Mouse (Mus musculus) spleen, adult 2 months (tissue): ENCODE data around the gene Hcar2.

Experiments
- CTCF ChIP-seq: fragments of 200-500 bp; IDR thresholded peaks from 2 replicates; pipeline ENCODE4 v1.5.1; 2011; ENCODE audit warnings: mild to moderate bottlenecking, inconsistent platforms; ENCODE audit not compliant: insufficient read depth, insufficient read length, insufficient replicate concordance; ENCODE audit errors: extremely low read depth
- POLR2A ChIP-seq: fragments of 200-500 bp; IDR thresholded peaks from 2 replicates; pipeline ENCODE4 v1.6.1; 2011; ENCODE audit warnings: low read depth, low read length, inconsistent platforms

GRCm38 (mm10) chr5:123865365-123865764 lies at the start of gene Hcar2:
- TF ChIP-seq CTCF: no peak
- TF ChIP-seq POLR2A: no peak
